Mouse (Mus musculus) cerebellum, postnatal 36 days (tissue): ENCODE results near the gene Cdc14b.
"Not testable (repeated sequence)": the region's sequence is repeated elsewhere in the genome, so short reads cannot be mapped to it uniquely, and the experiment has no call there.

Experiments
- DNase-seq, 2 experiments: peaks; one replicate each; pipeline ENCODE4 v3.0.0; 2021 to 2022; ENCODE audit warnings: mixed read lengths in 2 of 2

The Cdc14b gene

DNA sequence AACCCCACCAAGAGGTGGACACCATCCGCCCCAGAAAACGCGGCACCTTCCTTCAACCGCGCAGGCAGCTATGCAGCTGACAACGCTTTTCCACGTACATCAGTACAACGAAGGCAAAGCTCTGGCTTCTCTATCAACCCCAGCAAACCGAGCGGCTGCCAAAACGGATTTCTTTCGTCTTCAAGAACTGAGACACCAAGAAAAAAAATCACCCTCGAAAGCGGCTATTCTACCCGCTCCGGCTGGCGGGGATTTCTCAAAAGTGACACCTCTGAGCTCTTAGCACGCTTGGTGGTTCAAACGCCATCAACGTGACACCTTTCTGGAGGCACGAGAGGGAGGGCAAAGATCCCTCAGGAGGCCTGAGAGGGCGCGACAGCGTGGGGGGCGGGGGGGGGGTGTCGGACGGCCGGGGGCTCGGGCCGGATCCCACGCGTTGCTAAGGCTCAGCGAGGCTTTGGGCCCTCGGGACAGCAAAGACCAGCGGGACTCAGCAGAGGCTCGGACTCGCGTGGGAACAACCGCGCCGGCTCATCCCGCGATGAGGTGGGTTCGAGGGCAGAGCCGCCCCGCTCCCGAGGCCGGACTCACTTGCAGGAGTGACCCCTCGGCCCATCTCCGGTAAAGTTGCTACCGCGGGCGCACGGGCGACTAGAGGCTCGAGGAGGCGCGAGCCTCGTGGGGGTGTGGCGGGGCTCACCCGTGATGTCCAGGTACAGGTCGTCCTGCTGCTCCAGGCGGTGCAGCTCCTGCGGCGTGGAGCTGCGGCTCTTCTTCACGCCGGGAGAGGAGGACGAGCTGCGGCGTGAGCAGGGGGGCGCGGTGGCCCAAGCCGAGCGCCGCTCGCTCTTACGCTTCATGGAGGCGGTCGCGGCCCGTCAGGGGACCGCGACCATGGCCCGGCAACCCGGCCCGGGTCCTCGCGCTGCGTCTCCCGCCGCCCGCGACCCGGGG lies 922 bp downstream of the Cdc14b start:
- DNase-seq = peak; percentile 25 to 26

DNA sequence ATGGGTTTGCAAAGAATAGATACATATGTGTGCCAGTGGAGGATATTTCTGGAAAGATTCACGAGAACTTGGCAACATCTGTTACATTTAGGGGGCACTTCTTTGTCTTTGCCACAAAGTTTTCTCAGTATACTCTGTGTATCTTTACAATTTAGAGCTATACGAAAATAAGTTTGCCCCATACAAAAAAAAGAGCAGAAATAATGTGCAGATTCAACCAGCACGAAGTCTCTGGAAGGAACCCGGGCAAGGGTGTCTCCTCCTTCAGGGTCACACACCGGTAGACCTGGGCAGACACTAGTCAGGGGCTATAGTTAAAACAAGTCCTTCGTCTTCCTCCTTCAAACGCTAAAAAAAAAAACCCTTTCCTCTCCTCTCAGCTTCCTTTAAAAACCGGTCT lies 1.7 kb downstream of the Cdc14b start:
- no peak for DNase-seq

DNA sequence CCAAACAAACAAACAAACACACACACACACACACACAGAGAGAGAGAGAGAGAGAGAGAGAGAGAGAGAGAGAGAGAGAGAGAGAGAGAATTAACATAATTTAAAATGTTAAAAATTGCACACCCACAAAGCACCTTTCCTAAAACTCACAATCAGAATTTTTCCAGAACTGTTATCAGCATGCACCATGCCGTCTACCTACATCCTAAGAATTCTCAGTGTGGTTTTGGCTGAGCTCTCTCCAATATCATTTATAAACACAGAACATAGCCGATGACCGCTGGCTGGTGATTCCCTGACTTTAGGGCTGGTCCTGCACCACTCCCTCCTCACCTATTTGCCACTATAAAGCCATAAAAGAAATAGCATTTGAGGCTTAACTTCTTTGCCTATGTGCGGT lies 6.7 kb downstream of the Cdc14b start:
- DNase-seq = no peak

DNA sequence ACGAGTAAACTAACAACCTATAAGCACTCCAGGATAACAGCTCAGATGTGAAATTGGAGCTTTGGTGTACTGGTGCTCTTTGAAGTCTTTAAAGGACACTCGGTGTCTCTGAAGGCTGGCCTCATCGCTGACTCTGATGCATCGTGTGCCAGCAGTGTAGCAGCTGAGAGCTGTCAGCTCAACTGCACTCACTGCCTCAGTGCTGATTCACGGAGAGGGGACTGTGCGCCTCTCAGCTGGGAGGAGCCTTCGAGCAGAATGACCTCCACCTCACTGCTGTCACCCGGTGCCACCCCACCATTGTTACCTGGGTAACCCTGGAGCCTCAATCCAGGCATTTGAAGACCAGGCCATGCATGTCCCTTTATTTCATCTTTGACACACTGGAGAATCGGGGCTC lies 7.9 kb downstream of the Cdc14b start:
- no peak for DNase-seq

DNA sequence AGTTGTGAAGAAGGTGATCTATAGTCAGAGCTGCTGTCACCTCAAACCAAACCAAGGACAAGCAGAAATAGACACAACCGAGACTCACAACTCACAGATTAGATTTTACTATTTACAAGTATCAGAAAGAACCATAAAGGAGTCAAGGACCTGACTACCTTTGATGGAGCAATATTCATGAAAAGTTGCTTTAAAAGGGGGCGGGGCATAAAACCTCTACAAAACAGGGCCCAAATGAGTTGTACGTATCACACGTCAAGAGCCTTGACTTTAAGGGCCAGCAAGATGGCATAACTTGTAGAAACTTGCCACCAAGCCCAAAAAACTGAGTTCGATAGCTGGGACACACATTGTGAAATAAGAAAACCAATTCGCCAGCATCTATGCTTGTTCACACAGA lies 10.5 kb downstream of the Cdc14b start:
- no peak for DNase-seq

DNA sequence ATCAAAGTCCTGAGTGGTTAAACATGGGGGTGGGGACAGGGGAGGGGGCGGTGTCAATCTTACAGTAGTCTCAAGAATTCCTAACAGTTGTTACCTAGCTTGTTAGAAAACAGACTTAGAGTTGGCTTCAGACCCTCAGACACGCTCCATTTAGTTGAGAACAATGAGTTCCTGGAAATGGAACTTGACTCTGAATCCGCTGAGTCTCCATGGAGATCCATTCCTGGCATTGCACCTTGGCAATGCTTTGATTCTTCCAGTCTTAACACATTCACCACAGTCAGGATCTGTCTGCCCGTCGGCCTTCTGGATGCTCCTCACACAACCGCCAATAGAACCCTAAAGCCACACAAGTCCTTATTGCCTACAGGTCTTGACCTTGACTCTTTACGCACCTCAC lies 15.2 kb downstream of the Cdc14b start:
- DNase-seq = no peak

DNA sequence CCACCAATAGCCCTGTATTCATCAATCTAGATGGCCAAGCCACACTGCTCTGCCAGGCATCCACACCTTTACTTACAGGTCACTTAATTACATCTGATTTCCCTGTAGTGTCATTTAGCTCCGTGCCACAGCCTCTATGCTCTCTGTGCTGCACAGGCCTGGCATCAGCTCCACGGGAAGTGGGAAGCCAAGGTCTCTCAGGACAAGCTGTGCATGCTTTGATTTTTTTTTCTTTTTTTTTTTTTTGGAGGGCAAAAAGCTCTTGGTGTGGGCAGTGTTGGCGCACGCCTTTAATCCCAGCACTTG lies 16.6 kb downstream of the Cdc14b start:
- DNase-seq = peak in 1 of 2 experiments; percentile 69

DNA sequence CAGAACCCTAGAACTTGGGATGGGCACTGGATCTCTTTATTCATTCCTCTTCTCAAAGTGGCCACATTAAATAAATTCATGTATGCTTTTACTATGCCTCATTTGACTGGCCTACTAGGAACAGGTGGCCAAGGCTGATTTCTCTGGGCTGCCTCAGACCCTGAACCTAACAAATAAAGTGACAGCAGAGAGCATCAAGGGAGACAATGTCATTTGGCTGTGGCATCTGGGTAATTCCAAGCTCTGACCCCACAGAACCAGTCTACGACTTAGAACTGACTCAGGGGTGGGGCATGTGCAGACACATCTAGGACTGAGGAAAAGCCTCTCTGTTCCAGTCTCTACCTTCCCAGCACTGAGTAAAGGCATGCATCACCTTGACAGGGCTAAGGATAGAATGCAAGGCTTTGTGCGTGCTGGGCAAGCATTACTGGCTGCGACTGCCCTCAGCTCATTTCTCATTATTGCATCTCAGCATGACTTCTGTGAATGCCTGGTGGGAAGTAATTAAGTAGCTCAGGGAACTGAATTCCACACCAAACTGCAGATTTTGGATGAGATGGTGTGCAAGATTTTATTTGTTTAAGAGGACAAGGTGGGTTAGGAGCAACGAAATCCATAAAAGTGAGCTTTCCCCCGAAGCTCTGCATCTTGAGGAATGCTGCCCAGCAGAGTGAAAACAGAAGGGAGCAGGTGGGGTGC lies 17.1 kb downstream of the Cdc14b start:
- peak; percentile 35 to 65 for DNase-seq

DNA sequence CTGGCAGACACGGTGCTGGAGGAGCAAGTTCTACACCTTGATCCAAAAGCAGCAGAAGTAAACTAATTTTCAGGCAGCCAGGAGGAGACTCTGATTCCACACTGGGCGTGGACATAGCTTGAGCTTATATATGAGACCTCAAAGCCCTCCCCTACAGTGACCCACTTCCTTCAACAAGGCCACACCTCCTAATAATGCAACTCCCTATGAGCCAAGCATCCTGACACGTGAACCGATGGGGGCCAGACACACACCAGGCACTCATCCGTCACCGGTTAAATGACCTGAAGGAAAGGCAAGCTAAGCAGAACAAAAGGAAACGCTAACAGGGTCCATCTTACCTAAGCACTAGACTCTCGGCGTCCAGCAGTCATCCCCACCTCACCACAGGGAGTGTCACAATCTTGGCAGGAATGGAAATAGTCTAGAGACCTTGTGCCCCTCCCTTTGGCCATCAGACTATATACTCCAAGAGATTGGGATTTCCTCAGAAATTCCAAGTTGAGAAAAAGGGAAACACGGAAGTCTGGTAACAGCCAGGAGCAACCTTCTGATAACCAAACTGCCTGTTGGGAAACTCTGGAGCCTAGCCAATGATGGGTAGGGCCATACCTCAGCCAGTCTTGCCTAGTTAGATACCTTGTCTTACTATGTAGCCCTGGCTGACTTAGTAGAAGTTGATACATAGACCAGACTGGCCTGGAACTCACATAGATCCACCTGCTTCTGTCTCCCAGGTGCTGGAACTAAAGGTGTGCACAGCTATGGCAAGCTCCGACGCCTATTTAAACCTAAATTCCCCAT lies 17.9 kb downstream of the Cdc14b start:
- DNase-seq = peak in 1 of 2 experiments; percentile 25

DNA sequence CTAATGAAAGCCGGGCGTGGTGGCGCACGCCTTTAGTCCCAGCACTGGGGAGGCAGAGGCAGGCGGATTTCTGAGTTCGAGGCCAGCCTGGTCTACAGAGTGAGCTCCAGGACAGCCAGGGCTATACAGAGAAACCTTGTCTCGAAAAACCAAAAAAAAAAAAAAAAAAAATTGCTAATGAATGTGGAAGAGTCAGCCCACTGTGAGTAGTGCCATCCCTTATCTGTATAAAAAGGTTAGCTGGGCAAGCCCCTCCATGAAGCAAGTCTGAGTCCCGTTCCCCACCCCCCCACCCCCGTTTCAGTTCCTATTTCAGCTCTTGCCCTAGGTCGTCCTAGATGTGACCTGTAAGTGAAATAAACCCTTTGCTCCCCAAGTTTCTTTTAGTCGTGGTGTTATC lies 20.9 kb downstream of the Cdc14b start:
- DNase-seq = not testable (repeated sequence)

DNA sequence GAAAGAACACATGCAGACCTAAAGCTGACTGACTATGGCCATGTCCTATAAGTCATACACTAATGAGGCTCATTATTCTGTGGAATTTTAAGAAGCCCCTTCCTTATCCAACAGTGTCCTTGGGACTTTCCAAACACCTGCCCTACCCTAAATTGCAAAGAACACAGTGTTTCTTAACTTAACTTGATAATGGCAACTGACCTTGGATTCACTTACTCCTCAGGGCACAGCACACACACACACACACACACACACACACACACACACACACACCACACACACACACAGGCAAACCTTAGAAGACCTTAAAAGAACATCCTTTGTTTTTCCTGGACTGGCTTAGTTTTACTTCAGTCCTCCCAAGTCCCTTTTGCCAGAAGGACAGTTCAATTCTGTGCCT lies 21.4 kb downstream of the Cdc14b start:
- no peak for DNase-seq

DNA sequence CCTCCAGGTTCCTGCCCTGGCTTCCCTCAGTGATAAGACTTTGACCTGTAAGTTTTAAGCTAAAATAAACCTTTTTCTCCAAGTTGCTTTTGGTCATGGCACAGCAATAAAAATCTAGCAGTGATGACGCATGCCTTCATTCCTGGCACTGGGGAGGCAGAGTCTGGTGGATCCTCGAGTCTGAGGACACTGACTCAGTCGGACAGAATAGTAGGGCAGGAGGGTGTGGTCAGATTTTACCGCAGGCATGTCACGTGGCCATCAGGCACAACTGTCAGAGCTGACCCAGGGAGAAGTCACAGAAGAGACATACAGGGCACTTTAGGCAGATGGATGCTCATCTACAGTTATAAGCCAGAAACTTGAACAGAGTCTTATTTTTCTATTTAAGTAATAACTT lies 22.9 kb downstream of the Cdc14b start:
- DNase-seq = no peak

DNA sequence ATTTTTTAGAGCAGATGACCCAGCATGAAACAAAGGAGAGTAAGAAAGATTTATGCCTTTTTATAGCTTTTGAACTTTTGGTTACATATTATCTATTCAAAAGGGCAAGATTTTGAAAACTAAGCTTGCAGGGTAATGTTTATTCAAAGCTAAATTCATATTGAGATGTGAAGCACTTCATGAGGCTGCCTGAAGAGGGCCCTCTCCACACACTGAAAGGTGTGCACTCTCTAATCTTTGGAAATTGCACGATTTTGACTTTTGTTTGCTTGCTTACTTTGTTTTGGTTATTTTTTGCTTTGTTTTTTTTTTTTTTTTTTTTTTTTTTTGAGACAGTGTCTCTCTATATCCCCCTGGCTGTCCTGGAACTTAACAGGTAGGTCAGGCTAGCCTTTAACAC lies 24.7 kb downstream of the Cdc14b start:
- DNase-seq = peak; percentile 41 to 52

DNA sequence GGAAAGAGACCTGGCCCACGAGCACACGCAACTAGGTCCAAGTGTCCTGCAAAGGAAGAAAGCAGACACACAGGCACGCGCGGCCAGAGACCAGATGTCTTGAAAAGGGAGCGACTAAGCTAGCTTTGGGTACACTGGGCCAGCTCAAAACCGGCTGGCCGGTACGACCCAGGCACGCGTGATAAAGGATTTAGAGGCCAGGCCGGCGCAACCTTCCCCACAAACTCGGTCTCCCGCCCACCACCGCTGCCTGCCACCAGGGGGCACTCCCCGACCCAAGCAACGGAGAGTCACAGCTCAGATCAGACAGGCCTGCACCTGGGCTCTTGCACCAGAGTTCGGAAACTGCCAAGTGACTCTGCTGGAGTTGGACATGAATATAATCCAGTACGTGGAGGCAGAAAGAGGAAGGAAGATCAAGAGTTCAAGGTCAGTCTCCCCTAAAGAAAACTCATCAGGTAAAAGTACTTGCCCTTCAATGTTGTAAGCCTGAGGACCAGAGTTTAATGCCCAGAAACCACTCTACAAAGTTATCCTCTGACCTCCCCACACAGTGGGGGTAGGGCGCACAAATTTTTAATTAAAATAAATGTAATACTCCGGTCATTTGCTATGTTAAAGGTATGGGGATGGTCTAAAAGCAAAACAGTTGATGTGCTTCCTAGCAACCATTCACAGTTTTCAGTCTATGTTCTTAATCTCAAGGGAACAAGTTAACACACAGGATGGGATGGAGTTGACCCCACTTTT lies 26.1 kb downstream of the Cdc14b start:
- DNase-seq = peak; percentile 86 to 89

DNA sequence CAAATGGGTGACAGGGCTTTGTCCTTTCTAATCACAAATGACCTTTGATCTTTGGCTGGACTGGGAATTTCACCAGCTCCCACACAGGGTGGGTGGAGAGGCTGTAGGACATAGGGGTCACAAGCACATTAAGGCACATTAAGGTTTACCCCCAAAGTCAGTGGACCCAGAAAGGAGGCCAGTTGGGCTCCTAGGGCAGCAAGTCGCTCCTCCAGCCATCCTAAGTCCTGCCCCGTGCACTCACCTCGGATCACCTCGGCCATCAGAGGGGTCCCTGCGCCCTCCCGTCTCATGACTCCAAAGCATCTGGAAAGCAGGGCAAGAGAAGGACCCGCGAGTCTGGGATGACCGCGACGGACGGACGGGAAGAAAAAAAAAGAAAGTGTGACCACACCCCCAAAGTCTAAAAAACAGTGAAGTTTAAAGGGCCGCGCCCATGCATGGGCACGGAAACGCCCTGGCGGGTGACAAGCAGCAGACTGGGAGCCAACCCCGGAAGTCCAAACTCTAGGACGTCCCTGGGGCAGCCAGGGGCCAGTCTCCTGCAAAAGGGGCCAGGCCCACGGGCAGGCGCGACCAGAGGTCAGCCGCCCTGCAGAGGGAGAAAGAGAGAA lies 26.8 kb downstream of the Cdc14b start:
- no peak for DNase-seq

DNA sequence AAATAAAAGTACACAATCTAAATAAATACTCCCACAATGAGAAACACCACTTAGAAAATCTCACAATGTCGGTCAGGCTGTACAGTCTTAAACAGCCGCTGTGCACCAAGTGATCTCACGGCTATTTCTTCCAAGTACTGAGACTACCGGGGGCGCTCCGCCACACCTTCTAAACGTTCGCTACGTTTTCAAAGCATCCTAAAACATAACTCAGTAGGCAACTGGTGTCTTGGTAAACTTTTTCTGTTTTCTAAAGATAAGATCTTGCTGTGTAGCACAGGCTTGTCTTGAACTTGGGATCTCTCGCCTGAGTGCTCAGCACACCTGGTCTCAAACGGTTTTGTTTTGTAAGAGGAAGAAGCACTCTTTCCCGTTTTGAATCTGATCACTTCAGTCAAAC lies 29.0 kb downstream of the Cdc14b start:
- DNase-seq = no peak

DNA sequence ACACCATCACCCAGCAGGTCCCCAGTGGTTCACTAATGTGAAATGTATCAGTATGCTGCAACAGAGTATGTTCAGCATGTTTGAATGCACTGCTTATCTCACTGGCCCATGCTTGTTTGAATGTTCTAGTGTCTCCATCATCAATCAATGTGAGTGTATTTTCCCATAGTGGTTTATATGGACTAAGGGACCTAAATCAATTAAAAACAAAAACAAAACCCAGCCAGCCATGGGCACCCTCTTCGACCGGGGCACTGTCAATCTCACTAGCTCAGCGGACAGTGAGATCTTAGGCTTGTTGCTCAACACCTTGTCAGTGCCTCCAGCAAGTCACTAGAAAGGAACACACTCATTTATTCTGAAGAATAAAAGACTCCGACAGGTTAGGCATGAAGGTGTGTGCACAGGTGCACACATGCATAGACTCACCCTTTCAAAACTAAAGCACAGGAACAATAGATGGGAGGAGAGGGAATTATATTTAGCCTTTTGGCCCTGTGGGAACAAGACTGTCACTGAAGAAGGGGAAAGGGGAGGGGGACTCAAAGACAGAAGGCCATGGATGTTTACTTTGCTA lies 30.3 kb downstream of the Cdc14b start:
- no peak for DNase-seq

DNA sequence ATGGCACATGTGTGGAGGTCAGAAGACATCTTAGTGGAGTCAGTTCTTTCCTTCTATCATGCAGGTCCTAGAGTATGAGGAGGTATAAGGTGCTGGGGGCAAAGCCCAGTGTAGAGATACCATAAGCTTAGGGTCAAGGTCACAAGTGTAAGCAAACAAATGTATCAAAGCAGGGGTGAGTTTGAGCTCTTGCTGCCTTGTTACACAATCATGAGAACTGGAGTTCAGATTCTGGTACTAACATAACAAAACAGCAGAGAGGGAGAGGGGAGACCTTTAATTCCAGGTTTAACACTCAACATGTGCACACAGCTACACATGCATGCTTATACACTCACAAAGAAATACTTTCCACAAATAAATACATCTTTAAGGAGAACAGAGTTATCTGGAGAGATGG lies 32.4 kb downstream of the Cdc14b start:
- DNase-seq = no peak

DNA sequence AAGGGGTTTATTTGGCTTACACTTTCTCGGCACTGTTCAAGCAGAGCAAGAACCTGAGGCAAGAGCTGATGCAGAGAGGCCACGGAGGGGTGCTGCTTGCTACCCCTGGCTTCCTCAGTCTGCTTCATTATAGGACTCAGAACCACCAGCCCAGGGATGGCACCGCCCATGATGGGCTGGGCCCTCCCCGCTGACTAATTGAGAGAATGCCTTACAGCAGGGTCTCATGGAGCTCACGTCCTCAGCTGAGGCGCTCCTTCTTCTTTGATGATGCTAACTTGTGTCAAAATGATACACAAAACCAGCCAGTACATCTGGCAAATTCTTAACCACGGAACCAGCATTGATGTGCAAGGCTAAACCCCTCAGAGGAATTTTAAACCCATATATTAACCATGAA lies 34.5 kb downstream of the Cdc14b start:
- no peak for DNase-seq

DNA sequence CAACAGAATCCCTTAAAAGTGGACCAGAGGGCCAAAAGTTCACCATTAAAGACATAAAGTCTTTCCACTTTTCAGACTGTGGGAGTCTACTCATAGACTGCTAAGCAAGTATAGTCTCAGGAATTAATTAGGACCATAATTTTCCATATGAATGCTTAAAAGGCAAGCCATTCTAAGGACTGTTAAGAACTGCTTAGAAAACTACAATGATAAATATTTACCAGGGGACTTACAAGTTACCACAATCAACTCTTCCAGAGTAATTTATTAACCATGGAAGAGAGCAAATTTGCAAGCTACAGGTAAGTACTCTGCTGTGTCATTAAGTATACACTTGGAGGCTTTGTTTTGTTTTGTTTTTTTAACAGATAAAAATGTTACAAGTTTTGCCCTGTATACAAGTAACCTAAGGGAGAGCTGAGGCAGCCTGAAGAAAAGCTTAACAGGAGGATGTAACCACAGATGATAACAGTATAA lies 37.4 kb downstream of the Cdc14b start:
- DNase-seq = no peak

DNA sequence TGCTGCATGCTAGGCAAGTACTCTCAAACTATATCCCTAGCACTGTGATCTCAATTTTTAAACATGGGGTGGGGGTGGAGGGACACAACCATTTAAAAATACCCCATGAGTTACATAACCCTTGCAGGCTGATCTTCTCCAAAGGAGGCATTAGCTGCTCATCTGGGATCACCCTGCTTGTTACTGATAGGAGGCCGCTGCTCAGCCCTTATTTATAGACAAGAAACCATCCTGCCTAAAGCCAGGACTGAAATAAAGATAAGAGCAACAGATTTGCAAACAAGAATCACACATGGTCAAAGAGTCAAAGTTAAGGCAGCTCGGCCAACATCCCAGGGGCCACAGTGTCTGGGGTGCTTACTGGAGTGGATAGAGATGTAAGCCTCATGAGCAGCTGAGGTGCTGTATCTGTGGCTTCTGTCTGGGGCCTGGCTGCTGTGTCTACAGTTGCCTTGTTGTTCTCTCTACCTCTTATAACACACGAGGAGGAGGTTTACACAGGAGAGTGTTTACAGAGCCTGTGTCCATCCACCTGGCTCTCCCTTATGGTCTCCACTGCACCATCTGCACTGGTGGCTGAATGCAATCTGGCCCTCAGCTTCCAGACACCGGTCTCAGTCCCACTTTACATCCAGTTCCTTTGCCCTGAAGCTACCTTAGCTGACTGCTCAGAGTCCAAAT lies 38.0 kb downstream of the Cdc14b start:
- peak; percentile 68 to 74 for DNase-seq
